Mouse (Mus musculus): Measurements from ENCODE around the gene Fam198b. TPM values are rescaled to one million over a fixed set of nuclear protein-coding genes. Genes with fewer than 3 reads are reported as not detected.

Fam198b gene
- not detected in 2 replicates for polyA plus RNA-seq (2012; ENCODE audit: insufficient read depth, insufficient read length, low replicate concordance, missing spikeins)

GRCm38 (mm10) chr3:79884305-79884704, at the start of gene Fam198b:
Gene Fam198b, plus strand, starts transcription at chr3:79884533.
- WGBS = 69% methylated on average over 5 of the region's 5 CpGs
- no peak for TF ChIP-seq CTCF (IDR thresholded peaks at IDR 0.05; ENCODE audit: insufficient read depth, low read depth, low read length)
- no peak for TF ChIP-seq POLR2A (IDR thresholded peaks at IDR 0.05; ENCODE audit: insufficient read depth, low read depth, low read length)
- Histone ChIP-seq H3K4me1 (ENCODE audit: control insufficient read depth, insufficient read depth, low read length) (peaks cover 10% of the 10 kb centered on the region), H3K4me3 (ENCODE audit: insufficient read depth, low read depth, low read length) (no peak within 1 kb of the TSS), H3K27ac (ENCODE audit: insufficient read depth, low read depth, low read length) (no peak within 1 kb of the TSS)

DNA sequence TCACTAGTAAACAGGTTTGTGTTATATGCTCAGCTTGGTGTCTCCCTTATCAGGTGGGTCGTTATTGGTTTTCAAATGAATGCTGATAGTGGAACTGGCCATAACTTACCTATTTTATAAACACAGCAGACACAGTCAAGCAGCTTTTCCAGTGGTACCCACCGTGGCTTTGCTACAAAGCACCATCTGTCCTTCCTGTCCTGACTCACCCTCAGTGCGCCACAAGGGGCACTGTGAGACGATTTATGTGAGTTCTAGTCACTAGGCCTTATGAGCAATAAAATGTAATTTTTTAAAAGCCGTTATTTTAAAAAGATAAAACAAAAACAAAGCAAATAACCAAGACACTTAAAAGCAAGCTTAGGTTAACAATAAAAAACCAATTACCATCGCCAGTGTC, 45.6 kb upstream of the Fam198b start:
- H3K27ac ChIP-seq (ENCODE audit: insufficient read depth, low read depth, low read length) = no peak overlapping the region
- 70% methylated on average over 6 of the region's 6 CpGs for WGBS
- TF ChIP-seq CTCF (IDR thresholded peaks at IDR 0.05; ENCODE audit: insufficient read depth, low read depth, low read length) (no peak), POLR2A (IDR thresholded peaks at IDR 0.05; ENCODE audit: insufficient read depth, low read depth, low read length) (no peak)

GRCm38 (mm10) chr3:79841475-79841874, 42.9 kb upstream of the Fam198b start:
- no peak for TF ChIP-seq POLR2A (IDR thresholded peaks at IDR 0.05; ENCODE audit: insufficient read depth, low read depth, low read length)
- TF ChIP-seq CTCF (IDR thresholded peaks at IDR 0.05; ENCODE audit: insufficient read depth, low read depth, low read length) = no peak

More for the DNA sequence above, 45.6 kb upstream of the Fam198b start:
- Histone ChIP-seq H3K4me3 (ENCODE audit: insufficient read depth, low read depth, low read length) (no peak overlapping the region), H3K4me1 (ENCODE audit: control insufficient read depth, insufficient read depth, low read length) (no peaks in the 10 kb centered on the region)

GRCm38 (mm10) chr3:79842165-79842564, 42.2 kb upstream of the Fam198b start:
- H3K27ac ChIP-seq (ENCODE audit: insufficient read depth, low read depth, low read length) = no peak overlapping the region
- WGBS = 5% methylated on average over 12 of the region's 12 CpGs
- TF ChIP-seq POLR2A (IDR thresholded peaks at IDR 0.05; ENCODE audit: insufficient read depth, low read depth, low read length) (no peak), CTCF (IDR thresholded peaks at IDR 0.05; ENCODE audit: insufficient read depth, low read depth, low read length) (no peak)

More at GRCm38 (mm10) chr3:79841475-79841874, 42.9 kb upstream of the Fam198b start:
- Histone ChIP-seq H3K27ac (ENCODE audit: insufficient read depth, low read depth, low read length) (no peak overlapping the region), H3K4me1 (ENCODE audit: control insufficient read depth, insufficient read depth, low read length) (no peaks in the 10 kb centered on the region), H3K4me3 (ENCODE audit: insufficient read depth, low read depth, low read length) (no peak overlapping the region)
- WGBS = 19% methylated on average over 6 of the region's 6 CpGs

DNA sequence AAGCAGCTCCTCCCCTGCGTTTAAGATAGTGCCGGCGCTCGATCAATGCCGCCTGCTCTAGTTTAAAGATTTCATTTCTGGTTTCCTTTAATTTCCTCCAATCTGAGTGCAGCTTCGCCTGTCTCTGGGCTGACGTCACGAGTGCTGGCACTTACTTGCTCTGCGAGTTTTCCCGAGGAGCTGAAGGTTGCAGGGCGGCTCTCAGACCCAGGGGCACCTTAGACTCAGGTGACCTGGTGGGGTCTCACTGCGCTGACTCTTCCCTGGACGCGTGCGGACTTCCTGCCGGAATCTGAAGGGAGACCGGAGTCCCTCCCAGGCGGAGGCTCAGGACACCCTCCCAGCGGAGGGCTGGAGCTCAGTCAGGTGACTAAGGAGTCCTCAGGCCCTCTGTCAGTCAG, 41.7 kb upstream of the Fam198b start:
- TF ChIP-seq CTCF (IDR thresholded peaks at IDR 0.05; ENCODE audit: insufficient read depth, low read depth, low read length) (no peak), POLR2A (IDR thresholded peaks at IDR 0.05; ENCODE audit: insufficient read depth, low read depth, low read length) (no peak)
- Histone ChIP-seq H3K4me3 (ENCODE audit: insufficient read depth, low read depth, low read length) (peak overlapping the region; percentile 55), H3K4me1 (ENCODE audit: control insufficient read depth, insufficient read depth, low read length) (no peaks in the 10 kb centered on the region), H3K27ac (ENCODE audit: insufficient read depth, low read depth, low read length) (no peak overlapping the region)
- WGBS = under 1% methylated on average over 19 of the region's 19 CpGs

More at GRCm38 (mm10) chr3:79842165-79842564, 42.2 kb upstream of the Fam198b start:
- Histone ChIP-seq H3K4me1 (ENCODE audit: control insufficient read depth, insufficient read depth, low read length) (no peaks in the 10 kb centered on the region), H3K4me3 (ENCODE audit: insufficient read depth, low read depth, low read length) (no peak overlapping the region)

GRCm38 (mm10) chr3:79843999-79844398, 40.3 kb upstream of the Fam198b start:
- Histone ChIP-seq H3K4me3 (ENCODE audit: insufficient read depth, low read depth, low read length) (no peak overlapping the region), H3K4me1 (ENCODE audit: control insufficient read depth, insufficient read depth, low read length) (no peaks in the 10 kb centered on the region), H3K27ac (ENCODE audit: insufficient read depth, low read depth, low read length) (no peak overlapping the region)
- TF ChIP-seq CTCF (IDR thresholded peaks at IDR 0.05; ENCODE audit: insufficient read depth, low read depth, low read length) = no peak
- TF ChIP-seq POLR2A (IDR thresholded peaks at IDR 0.05; ENCODE audit: insufficient read depth, low read depth, low read length) = no peak
- WGBS = 90% methylated on average over 9 of the region's 9 CpGs

DNA sequence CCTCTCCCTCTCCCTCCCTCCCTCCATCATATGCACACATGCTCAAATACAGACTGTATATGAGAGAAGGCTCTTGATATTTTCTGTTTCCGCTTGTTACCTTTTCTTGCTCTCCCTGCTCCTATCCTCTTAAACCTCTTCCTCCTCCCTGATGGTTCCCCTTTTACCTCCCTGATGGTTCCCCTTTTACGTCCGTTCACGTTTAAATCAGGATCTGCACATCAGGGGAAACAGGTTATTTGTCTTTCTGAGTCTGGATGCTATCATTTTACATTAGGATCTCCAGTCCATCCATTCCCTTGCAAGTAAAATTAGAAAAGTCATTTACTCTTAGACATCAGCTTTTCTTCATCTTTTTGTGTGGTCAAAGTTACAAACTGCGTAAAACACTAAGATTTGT, 37.7 kb upstream of the Fam198b start:
- no peak overlapping the region for H3K4me3 ChIP-seq (ENCODE audit: insufficient read depth, low read depth, low read length)
- H3K27ac ChIP-seq (ENCODE audit: insufficient read depth, low read depth, low read length) = no peak overlapping the region
- TF ChIP-seq POLR2A (IDR thresholded peaks at IDR 0.05; ENCODE audit: insufficient read depth, low read depth, low read length) (no peak), CTCF (IDR thresholded peaks at IDR 0.05; ENCODE audit: insufficient read depth, low read depth, low read length) (no peak)
- WGBS = 87% methylated on average over 5 of the region's 5 CpGs
- no peaks in the 10 kb centered on the region for H3K4me1 ChIP-seq (ENCODE audit: control insufficient read depth, insufficient read depth, low read length)

GRCm38 (mm10) chr3:79848841-79849240, 35.5 kb upstream of the Fam198b start:
- no peaks in the 10 kb centered on the region for H3K4me1 ChIP-seq (ENCODE audit: control insufficient read depth, insufficient read depth, low read length)
- H3K4me3 ChIP-seq (ENCODE audit: insufficient read depth, low read depth, low read length) = no peak overlapping the region
- WGBS = 33% methylated on average over 4 of the region's 4 CpGs
- no peak overlapping the region for H3K27ac ChIP-seq (ENCODE audit: insufficient read depth, low read depth, low read length)
- TF ChIP-seq POLR2A (IDR thresholded peaks at IDR 0.05; ENCODE audit: insufficient read depth, low read depth, low read length) = no peak
- TF ChIP-seq CTCF (IDR thresholded peaks at IDR 0.05; ENCODE audit: insufficient read depth, low read depth, low read length) = no peak

GRCm38 (mm10) chr3:79849621-79850020, 34.7 kb upstream of the Fam198b start:
- Histone ChIP-seq H3K4me1 (ENCODE audit: control insufficient read depth, insufficient read depth, low read length) (no peaks in the 10 kb centered on the region), H3K27ac (ENCODE audit: insufficient read depth, low read depth, low read length) (no peak overlapping the region), H3K4me3 (ENCODE audit: insufficient read depth, low read depth, low read length) (no peak overlapping the region)
- 83% methylated on average over 2 of the region's 2 CpGs for WGBS
- TF ChIP-seq CTCF (IDR thresholded peaks at IDR 0.05; ENCODE audit: insufficient read depth, low read depth, low read length) = no peak
- no peak for TF ChIP-seq POLR2A (IDR thresholded peaks at IDR 0.05; ENCODE audit: insufficient read depth, low read depth, low read length)

- no peak overlapping the region for H3K27ac ChIP-seq (ENCODE audit: insufficient read depth, low read depth, low read length)
- no peaks in the 10 kb centered on the region for H3K4me1 ChIP-seq (ENCODE audit: control insufficient read depth, insufficient read depth, low read length)
- no peak for TF ChIP-seq CTCF (IDR thresholded peaks at IDR 0.05; ENCODE audit: insufficient read depth, low read depth, low read length)
- no peak for TF ChIP-seq POLR2A (IDR thresholded peaks at IDR 0.05; ENCODE audit: insufficient read depth, low read depth, low read length)
- WGBS = 51% methylated on average over 6 of the region's 6 CpGs
- no peak overlapping the region for H3K4me3 ChIP-seq (ENCODE audit: insufficient read depth, low read depth, low read length)
These were observed 33.7 kb upstream of the Fam198b start for GRCm38 (mm10) chr3:79850656-79851055.

Data from olfactory bulb, adult 2 months (tissue).